Mouse (Mus musculus) limb, embryonic 14.5 days (tissue): Measurements from ENCODE around the gene Rufy1. TPM values are rescaled to one million over a fixed set of nuclear protein-coding genes. Genes with fewer than 3 reads are reported as not detected.

ENCODE experiments used
- ATAC-seq: fragments of 200-750 bp; cut with Nextera tagmentation; 2 replicates; pipeline ENCODE4 v1.8.0; 2017; ENCODE audit warnings: low read depth, moderate number of reproducible peaks, moderate TSS enrichment; ENCODE audit not compliant: low FRiP score
- DNase-seq: peaks from one replicate; pipeline ENCODE4 v3.0.0-alpha.2; 2015; ENCODE audit warnings: low spot score
- H3K27ac ChIP-seq: fragments of 300-500 bp; sonication (generic); replicated peaks from 2 replicates; pipeline ENCODE4 v1.5.1; 2014; ENCODE audit warnings: low read depth, mild to moderate bottlenecking, low read length, moderate library complexity, mixed read lengths
- H3K27me3 ChIP-seq: fragments of 300-500 bp; sonication (generic); 2 replicates; pipeline ENCODE4 v1.6.1; 2014; ENCODE audit warnings: low read length, mixed read lengths; ENCODE audit not compliant: control insufficient read depth, insufficient read depth
- H3K36me3 ChIP-seq: fragments of 300-500 bp; sonication (generic); 2 replicates; pipeline ENCODE4 v1.6.1; 2014; ENCODE audit warnings: mild to moderate bottlenecking, low read length, moderate library complexity, mixed read lengths; ENCODE audit not compliant: control insufficient read depth, insufficient read depth
- H3K4me1 ChIP-seq: fragments of 300-500 bp; sonication (generic); 2 replicates; pipeline ENCODE4 v1.6.1; 2014; ENCODE audit warnings: antibody characterized with exemption, low read length, mixed read lengths; ENCODE audit not compliant: control insufficient read depth, insufficient read depth
- H3K4me2 ChIP-seq: fragments of 300-500 bp; sonication (generic); replicated peaks from 2 replicates; pipeline ENCODE4 v1.6.1; 2014; ENCODE audit warnings: low read depth, mild to moderate bottlenecking, low read length, moderate library complexity; ENCODE audit not compliant: severe bottlenecking
- H3K4me3 ChIP-seq: fragments of 300-500 bp; sonication (generic); replicated peaks from 2 replicates; pipeline ENCODE4 v1.5.1; 2014; ENCODE audit warnings: low read length
- H3K9ac ChIP-seq: fragments of 300-500 bp; sonication (generic); 2 replicates; pipeline ENCODE4 v1.6.1; 2014; ENCODE audit warnings: mild to moderate bottlenecking, low read depth, low read length, moderate library complexity; ENCODE audit not compliant: severe bottlenecking
- H3K9me3 ChIP-seq: fragments of 300-500 bp; sonication (generic); 2 replicates; pipeline ENCODE4 v1.6.1; 2016; ENCODE audit warnings: low read length; ENCODE audit not compliant: control insufficient read depth
- POLR2A ChIP-seq: fragments of 200-500 bp; IDR thresholded peaks from 2 replicates; pipeline ENCODE4 v1.8.0; 2012; ENCODE audit warnings: inconsistent platforms, mild to moderate bottlenecking, moderate library complexity, borderline replicate concordance; ENCODE audit not compliant: insufficient read depth, insufficient read length; ENCODE audit errors: extremely low read depth
- WGBS: fragments of 180-500 bp; shearing (Covaris S2); extraction: QIAGEN DNeasy Blood & Tissue Kit; methylation state at CpG from one replicate; pipeline ENCODE4 v1.1.7; 2014; 5-methylcytosine and 5-hydroxymethylcytosine counted together
- polyA plus RNA-seq, 2 experiments: library from polyadenylated mRNA; depleted of rRNA in 1 of 2; stranded (reverse) in 1 of 2; unstranded in 1 of 2; fragments of >200 nt; fragmentation: Nextera tagmentation in 1 of 2; extraction: Ambion mirVana in 1 of 2; gene quantifications; 2 replicates each; pipeline versions ENCODE4 v1.2.1 to v1.2.3; 2012 to 2014

Rufy1 gene
- polyA plus RNA-seq, 2 experiments, result 20.3 to 24.9 TPM

DNA sequence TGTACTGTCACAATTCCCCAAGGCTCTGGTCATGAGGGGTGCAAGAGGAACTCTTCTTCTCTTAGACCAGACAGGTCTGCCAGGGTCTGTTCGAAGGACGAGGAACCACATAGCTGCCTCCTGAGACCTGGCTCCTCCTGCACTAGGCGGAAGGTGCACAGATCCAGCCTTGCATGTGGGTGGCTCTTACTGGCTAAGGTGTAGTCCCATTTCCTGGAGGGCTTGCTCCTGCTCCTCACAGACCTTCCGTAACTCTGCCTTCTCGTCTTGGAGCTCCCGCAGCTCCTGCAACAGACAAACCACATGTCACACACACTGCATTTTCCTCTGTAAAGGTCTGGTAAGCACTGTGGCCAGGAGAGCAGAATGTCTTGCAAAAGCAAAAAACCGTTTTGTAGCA lies 36.2 kb downstream of the Rufy1 start:
- no peak overlapping the region for H3K4me2 ChIP-seq
- H3K27ac ChIP-seq, result no peak overlapping the region
- no peaks in the 10 kb centered on the region for H3K9me3 ChIP-seq
- H3K27me3 ChIP-seq, result no peaks in the 10 kb centered on the region
- WGBS, result 85% methylated on average over 7 of the region's 7 CpGs
- ATAC-seq, result no peak
- H3K4me1 ChIP-seq, result no peaks in the 10 kb centered on the region
- DNase-seq, result no peak
- no peak overlapping the region for H3K4me3 ChIP-seq
- no peak overlapping the region for H3K9ac ChIP-seq
- TF ChIP-seq POLR2A, result no peak
- H3K36me3 ChIP-seq, result peaks cover 67% of the 10 kb centered on the region

DNA sequence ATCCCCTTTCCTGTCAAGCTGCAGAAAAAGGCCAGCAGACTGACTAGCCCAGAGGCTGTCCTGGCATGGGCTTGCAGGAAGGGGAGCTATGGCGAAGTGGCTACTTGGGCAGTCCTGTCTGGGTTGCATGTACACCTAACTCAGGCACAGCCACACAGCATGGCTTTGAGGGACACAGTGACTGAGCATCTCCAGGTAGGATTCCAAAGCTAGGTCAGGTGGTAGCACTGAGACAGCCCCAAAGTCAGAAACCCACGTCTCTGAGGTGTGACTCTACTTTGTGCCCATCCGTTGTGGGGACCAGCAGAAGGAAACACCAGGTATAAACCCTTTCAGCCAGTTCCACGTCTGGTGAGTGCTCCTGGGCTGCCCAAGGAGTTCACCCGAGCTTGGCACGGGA lies 37.6 kb downstream of the Rufy1 start:
- no peak overlapping the region for H3K27ac ChIP-seq
- no peak overlapping the region for H3K4me3 ChIP-seq
- H3K4me2 ChIP-seq, result no peak overlapping the region
- H3K9me3 ChIP-seq, result no peaks in the 10 kb centered on the region
- TF ChIP-seq POLR2A, result no peak
- ATAC-seq (no peak), DNase-seq (no peak)
- H3K4me1 ChIP-seq, result no peaks in the 10 kb centered on the region
- 86% methylated on average over 6 of the region's 6 CpGs for WGBS
- no peaks in the 10 kb centered on the region for H3K27me3 ChIP-seq
- H3K36me3 ChIP-seq, result peaks cover 66% of the 10 kb centered on the region
- H3K9ac ChIP-seq, result no peak overlapping the region

- DNase-seq (no peak), ATAC-seq (no peak)
- no peaks in the 10 kb centered on the region for H3K4me1 ChIP-seq
- no peak overlapping the region for H3K4me3 ChIP-seq
- no peaks in the 10 kb centered on the region for H3K9me3 ChIP-seq
- no peak overlapping the region for H3K4me2 ChIP-seq
- no peak overlapping the region for H3K9ac ChIP-seq
- no peaks in the 10 kb centered on the region for H3K27me3 ChIP-seq
- WGBS, result 84% methylated on average over 4 of the region's 4 CpGs
- TF ChIP-seq POLR2A, result no peak
- peaks cover 71% of the 10 kb centered on the region for H3K36me3 ChIP-seq
- H3K27ac ChIP-seq, result no peak overlapping the region
Measured at GRCm38 (mm10) chr11:50391272-50391960, 39.5 kb downstream of the Rufy1 start.

DNA sequence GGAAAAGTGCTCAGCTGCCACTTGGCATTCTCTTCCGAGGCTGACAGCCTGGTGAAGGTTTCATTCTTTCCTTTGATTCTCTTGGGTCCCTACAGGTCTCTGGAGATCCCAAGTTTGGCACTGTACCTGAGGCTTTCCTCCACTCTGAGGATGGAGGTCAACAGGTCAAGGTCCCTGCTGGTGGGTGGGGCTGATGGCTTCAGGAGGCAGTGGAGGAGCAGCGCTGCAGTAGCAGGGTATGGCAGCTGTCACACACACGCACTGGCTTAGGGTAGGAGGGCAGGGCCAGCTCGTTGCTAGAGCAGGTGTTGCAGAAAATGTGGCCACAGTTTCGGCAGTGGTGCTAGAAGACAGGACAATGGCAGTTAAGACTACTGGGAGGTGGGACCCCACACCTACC lies 41.3 kb downstream of the Rufy1 start:
- ATAC-seq, result no peak
- Histone ChIP-seq H3K36me3 (peaks cover 73% of the 10 kb centered on the region), H3K9ac (no peak overlapping the region), H3K4me2 (no peak overlapping the region), H3K4me1 (no peaks in the 10 kb centered on the region), H3K4me3 (no peak overlapping the region), H3K27me3 (no peaks in the 10 kb centered on the region), H3K27ac (no peak overlapping the region), H3K9me3 (no peaks in the 10 kb centered on the region)
- no peak for DNase-seq
- WGBS, result 61% methylated on average over 5 of the region's 5 CpGs
- no peak for TF ChIP-seq POLR2A

GRCm38 (mm10) chr11:50389011-50389410 lies 41.9 kb downstream of the Rufy1 start:
- no peak for TF ChIP-seq POLR2A
- H3K4me2 ChIP-seq, result no peak overlapping the region
- ATAC-seq (no peak), DNase-seq (no peak)
- peaks cover 71% of the 10 kb centered on the region for H3K36me3 ChIP-seq
- WGBS, result 68% methylated on average over 3 of the region's 3 CpGs
- H3K9me3 ChIP-seq, result no peaks in the 10 kb centered on the region
- H3K4me1 ChIP-seq, result no peaks in the 10 kb centered on the region
- H3K27me3 ChIP-seq, result no peaks in the 10 kb centered on the region
- no peak overlapping the region for H3K27ac ChIP-seq
- no peak overlapping the region for H3K9ac ChIP-seq
- no peak overlapping the region for H3K4me3 ChIP-seq
